ENCODE assay signal across 9 mouse cellular contexts in the genomic region with DNA sequence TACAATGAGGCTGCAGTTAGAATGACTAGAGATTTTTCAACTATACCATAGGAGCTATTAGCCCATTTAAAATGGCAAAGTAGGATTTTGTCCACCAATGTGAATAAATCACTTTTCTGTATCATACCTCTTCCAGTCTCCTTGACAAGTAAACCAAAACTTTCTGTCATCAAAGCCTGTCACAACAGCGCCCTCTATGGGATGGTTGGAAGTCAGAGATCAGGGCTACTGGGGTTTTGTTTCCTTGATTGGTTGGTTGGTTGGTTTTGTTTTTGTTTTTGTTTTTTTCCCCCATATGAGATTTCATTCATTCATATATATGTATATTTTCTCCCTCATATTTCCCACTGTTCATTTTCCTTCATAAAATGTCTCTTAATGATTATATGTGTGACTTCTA.
A peak's percentile ranks its signal among the peaks of the same experiment; 100 is the strongest.
DNase-seq lines count a peak whose midpoint lies in the region; ATAC-seq and TF ChIP-seq lines count a peak whose summit lies in the region.
"Had no signal": no experiment of that assay in that cellular context is flagged by ENCODE, and none has a peak within 500 bp of the region (broad histone marks: within the 10 kb centered on the region; RNA-seq: fewer than 3 reads in every experiment).

No protein-coding gene starts in this region.

- H3K4me3 ChIP-seq in kidney, adult 2 months (ENCODE audit: insufficient read depth, low read depth, low read length), result no peak overlapping the region
- H3K4me3 ChIP-seq in thymus, adult 2 months (ENCODE audit: control insufficient read depth, insufficient read depth, low read length), result no peak overlapping the region
- no peak overlapping the region for H3K4me3 ChIP-seq in forebrain, embryonic 11.5 days (ENCODE audit: low read depth, low read length)
- H3K4me3 ChIP-seq: liver, embryonic 15.5 days had no signal

- 0% methylated on average over 1 of the region's 1 CpGs for WGBS in kidney, adult 2 months
- 0% methylated on average over 1 of the region's 1 CpGs for WGBS in thymus, adult 2 months
- 6% methylated on average over 1 of the region's 1 CpGs for WGBS in forebrain, embryonic 11.5 days

- no peak for ATAC-seq in forebrain, embryonic 11.5 days (replicated peaks; ENCODE audit: low FRiP score)

- H3K27ac ChIP-seq in kidney, adult 2 months (ENCODE audit: insufficient read depth, low read depth, low read length), result no peak overlapping the region
- no peak overlapping the region for H3K27ac ChIP-seq in thymus, adult 2 months (ENCODE audit: control insufficient read depth, insufficient read depth, low read length)
- no peak overlapping the region for H3K27ac ChIP-seq in forebrain, embryonic 11.5 days (ENCODE audit: low read depth, low read length)
- H3K27ac ChIP-seq: liver, embryonic 15.5 days had no signal

- DNase-seq in kidney, adult 2 months, result peak; percentile 0
- DNase-seq in kidney, adult 11 months, result no peak
- peak; percentile 1 for DNase-seq in thymus, adult 2 months
- DNase-seq in thymus, adult 18-20 months, result no peak
- peak; percentile 18 for DNase-seq in embryo, embryonic 11 days
- DNase-seq in forebrain, embryonic 11.5 days (ENCODE audit: low spot score), result no peak
- DNase-seq in left cerebral cortex, postnatal 36 days (ENCODE audit: low spot score in 2 of 2), result no peak
- DNase-seq in heart, adult 9 months (ENCODE audit: low spot score in 2 of 2), result no peak

- H3K4me2 ChIP-seq in forebrain, embryonic 11.5 days (ENCODE audit: low read depth, low read length, severe bottlenecking), result no peak overlapping the region
- H3K4me2 ChIP-seq: liver, embryonic 15.5 days had no signal

- intact Hi-C loops in left cerebral cortex, postnatal 36 days (cut with DNase I), result no loop called here

- H3K36me3 ChIP-seq in kidney, adult 2 months (ENCODE audit: control insufficient read depth, insufficient read depth, low read length), result no peaks in the 10 kb centered on the region
- H3K36me3 ChIP-seq in thymus, adult 2 months (ENCODE audit: control insufficient read depth, insufficient read depth, low read length), result no peaks in the 10 kb centered on the region
- H3K36me3 ChIP-seq in forebrain, embryonic 11.5 days (ENCODE audit: control insufficient read depth, insufficient read depth, low read length), result no peaks in the 10 kb centered on the region
- H3K36me3 ChIP-seq: liver, embryonic 15.5 days had no signal

- H3K27me3 ChIP-seq in kidney, adult 2 months (replicated peaks; ENCODE audit: control insufficient read depth, insufficient read depth, low read length), result no peaks in the 10 kb centered on the region
- no peaks in the 10 kb centered on the region for H3K27me3 ChIP-seq in thymus, adult 2 months (ENCODE audit: control insufficient read depth, insufficient read depth, low read length)
- H3K27me3 ChIP-seq in forebrain, embryonic 11.5 days (ENCODE audit: control insufficient read depth, insufficient read depth, low read length), result no peaks in the 10 kb centered on the region
- H3K27me3 ChIP-seq: liver, embryonic 15.5 days had no signal

- no peaks in the 10 kb centered on the region for H3K4me1 ChIP-seq in kidney, adult 2 months (ENCODE audit: control insufficient read depth, insufficient read depth, low read length)
- H3K4me1 ChIP-seq in thymus, adult 2 months (replicated peaks; ENCODE audit: control insufficient read depth, insufficient read depth, low read length), result no peaks in the 10 kb centered on the region
- H3K4me1 ChIP-seq in forebrain, embryonic 11.5 days (replicated peaks; ENCODE audit: control insufficient read depth, insufficient read depth, low read length), result no peaks in the 10 kb centered on the region
- H3K4me1 ChIP-seq: liver, embryonic 15.5 days had no signal

- TF ChIP-seq CTCF in kidney, adult 2 months (conservative IDR thresholded peaks at IDR 0.05; ENCODE audit: insufficient read depth, insufficient read length, low read depth, low read length), result 0 out of 2 replicates have a peak, but pooled peaks have one; percentile 3
- no peak for TF ChIP-seq CTCF in thymus, adult 2 months (IDR thresholded peaks at IDR 0.05; ENCODE audit: borderline replicate concordance, control insufficient read depth, extremely low read depth, insufficient read depth, low read length, poor library complexity)

- no peaks in the 10 kb centered on the region for H3K9me3 ChIP-seq in forebrain, embryonic 11.5 days (ENCODE audit: control insufficient read depth, low read length)
- H3K9me3 ChIP-seq: liver, embryonic 15.5 days had no signal

- no peak for TF ChIP-seq POLR2A in kidney, adult 2 months (IDR thresholded peaks at IDR 0.05; ENCODE audit: low read depth, low read length)
- TF ChIP-seq POLR2A in thymus, adult 2 months (IDR thresholded peaks at IDR 0.05; ENCODE audit: control insufficient read depth, extremely low read depth, insufficient read depth, low read length, poor library complexity), result no peak

- no peak overlapping the region for H3K9ac ChIP-seq in forebrain, embryonic 11.5 days (ENCODE audit: low read length)
- H3K9ac ChIP-seq: liver, embryonic 15.5 days had no signal

Comparison
In these comparisons a context has a peak if more than half of its experiments do, and no peak if none do; other contexts are left out.
1. DNase-seq: peak in kidney, adult 2 months (single experiment), thymus, adult 2 months (single experiment) and embryo, embryonic 11 days (single experiment); none in kidney, adult 11 months (single experiment), thymus, adult 18-20 months (0 of 2), forebrain, embryonic 11.5 days (single experiment), left cerebral cortex, postnatal 36 days (0 of 2) and heart, adult 9 months (0 of 2).